Mouse (Mus musculus) liver, postnatal 0 days (tissue): ENCODE data around the gene Zfp462. TPM values are rescaled to one million over a fixed set of nuclear protein-coding genes. Genes with fewer than 3 reads are reported as not detected.

ENCODE experiments used
- ATAC-seq: fragments of 200-750 bp; cut with Nextera tagmentation; 2 replicates; pipeline ENCODE4 v1.8.0; 2017; ENCODE audit warnings: mild to moderate bottlenecking, moderate library complexity
- DNase-seq: peaks from one replicate; pipeline ENCODE4 v3.0.0-alpha.2; 2016
- H3K27ac ChIP-seq: fragments of 300-500 bp; sonication (generic); 2 replicates; pipeline ENCODE4 v1.5.1; 2014; ENCODE audit warnings: antibody characterized with exemption, moderate library complexity, mild to moderate bottlenecking, low read depth
- H3K27me3 ChIP-seq: fragments of 300-500 bp; sonication (generic); 2 replicates; pipeline ENCODE4 v1.6.1; 2014; ENCODE audit warnings: low read length, control low read depth, mixed read lengths; ENCODE audit not compliant: insufficient read depth
- H3K36me3 ChIP-seq: fragments of 300-500 bp; sonication (generic); replicated peaks from 2 replicates; pipeline ENCODE4 v1.6.1; 2014; ENCODE audit warnings: mild to moderate bottlenecking, control low read depth, low read length, moderate library complexity, mixed read lengths; ENCODE audit not compliant: insufficient read depth
- H3K4me1 ChIP-seq: fragments of 300-500 bp; sonication (generic); 2 replicates; pipeline ENCODE4 v1.6.1; 2014; ENCODE audit warnings: antibody characterized with exemption, mild to moderate bottlenecking, control low read depth; ENCODE audit not compliant: insufficient read depth
- H3K4me2 ChIP-seq: fragments of 300-500 bp; sonication (generic); 2 replicates; pipeline ENCODE4 v1.6.1; 2014; ENCODE audit warnings: low read depth, mild to moderate bottlenecking, low read length, moderate library complexity, mixed read lengths
- H3K4me3 ChIP-seq: fragments of 300-500 bp; sonication (generic); 2 replicates; pipeline ENCODE4 v1.5.1; 2014; ENCODE audit warnings: low read depth, low read length
- H3K9ac ChIP-seq: fragments of 300-500 bp; sonication (generic); replicated peaks from 2 replicates; pipeline ENCODE4 v1.6.1; 2014; ENCODE audit warnings: mild to moderate bottlenecking, moderate library complexity
- H3K9me3 ChIP-seq: fragments of 300-500 bp; sonication (generic); 2 replicates; pipeline ENCODE4 v1.6.1; 2016; ENCODE audit warnings: mild to moderate bottlenecking, control low read depth, low read length, mixed read lengths
- CTCF ChIP-seq: sonication (generic); IDR thresholded peaks from 2 replicates; pipeline ENCODE4 v1.5.1; 2016; ENCODE audit warnings: antibody characterized with exemption, low read depth
- EP300 ChIP-seq: IDR thresholded peaks from 2 replicates; pipeline ENCODE4 v1.6.1; 2016; ENCODE audit warnings: antibody characterized with exemption, low read depth, mild to moderate bottlenecking
- WGBS: fragments of 180-500 bp; shearing (Covaris S2); extraction: QIAGEN DNeasy Blood & Tissue Kit; methylation state at CpG from one replicate; pipeline ENCODE4 v1.1.7; 2014; ENCODE audit not compliant: insufficient replicate concordance; 5-methylcytosine and 5-hydroxymethylcytosine counted together
- polyA plus RNA-seq: library from polyadenylated mRNA; unstranded; fragments of >200 nt; fragmentation: Nextera tagmentation; extraction: Ambion mirVana; gene quantifications from 2 replicates; pipeline ENCODE4 v1.2.1, GENCODE M21; 2015

The Zfp462 gene
- polyA plus RNA-seq, 1 experiment from 2014 or later = 0.14 TPM

DNA sequence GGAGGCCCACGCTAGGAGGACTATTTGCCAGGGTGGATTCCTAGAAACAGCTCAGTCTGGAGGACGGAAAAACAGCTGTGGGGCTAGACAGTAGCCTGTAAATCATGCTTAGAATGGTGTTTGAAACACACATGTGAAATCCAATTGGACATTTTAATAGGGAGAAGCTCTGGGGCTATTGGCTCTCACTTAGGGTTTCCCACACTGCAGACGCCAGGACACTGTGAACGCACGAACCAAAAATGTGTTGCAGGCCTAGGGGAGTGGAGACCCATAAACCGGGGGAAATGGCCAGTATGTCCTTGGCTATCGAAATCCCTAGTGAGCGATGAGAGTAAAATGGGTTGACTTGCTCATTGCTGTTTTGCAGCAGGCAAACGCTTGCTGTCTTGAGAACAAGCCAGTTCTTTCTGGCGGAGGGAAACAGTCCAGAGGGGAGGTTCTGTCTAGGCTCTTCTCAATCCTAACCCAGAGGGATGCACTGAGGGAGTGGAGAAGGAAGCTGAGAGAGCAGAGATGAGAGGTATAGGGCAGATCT lies 81.3 kb downstream of the Zfp462 start:
- no peaks in the 10 kb centered on the region for H3K36me3 ChIP-seq
- no peaks in the 10 kb centered on the region for H3K4me1 ChIP-seq
- no peak overlapping the region for H3K4me3 ChIP-seq
- no peak overlapping the region for H3K9ac ChIP-seq
- TF ChIP-seq EP300 = no peak
- no peak for TF ChIP-seq CTCF
- no peak overlapping the region for H3K4me2 ChIP-seq
- no peak for ATAC-seq
- no peak for DNase-seq
- no peaks in the 10 kb centered on the region for H3K9me3 ChIP-seq
- WGBS = 89% methylated on average over 10 of the region's 10 CpGs
- H3K27me3 ChIP-seq = no peaks in the 10 kb centered on the region
- H3K27ac ChIP-seq = no peak overlapping the region

DNA sequence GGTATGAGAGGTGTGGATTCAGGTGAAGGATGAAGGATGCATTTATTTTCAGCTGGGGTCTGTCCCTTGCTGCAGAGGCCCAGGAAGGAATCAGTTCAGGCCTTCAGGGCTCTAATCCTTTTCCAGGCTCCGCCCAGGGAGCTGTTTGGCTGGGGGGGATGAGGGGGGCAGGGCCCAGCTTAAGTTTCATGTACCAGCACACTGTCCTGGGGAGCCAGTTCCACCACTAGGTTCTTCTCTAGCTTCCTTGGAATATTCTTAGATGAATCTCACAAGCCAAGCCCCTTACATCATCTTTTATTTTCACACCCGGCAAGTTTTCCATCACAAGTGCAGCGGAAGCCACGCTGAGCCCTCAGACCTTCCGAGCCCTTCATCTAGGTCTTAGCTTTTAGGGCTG lies 85.6 kb downstream of the Zfp462 start:
- Histone ChIP-seq H3K27me3 (no peaks in the 10 kb centered on the region), H3K4me2 (no peak overlapping the region), H3K9me3 (no peaks in the 10 kb centered on the region), H3K36me3 (no peaks in the 10 kb centered on the region), H3K4me1 (no peaks in the 10 kb centered on the region), H3K9ac (no peak overlapping the region), H3K27ac (no peak overlapping the region), H3K4me3 (no peak overlapping the region)
- no peak for ATAC-seq
- TF ChIP-seq CTCF = no peak
- no peak for TF ChIP-seq EP300
- 82% methylated on average over 5 of the region's 5 CpGs for WGBS
- no peak for DNase-seq

DNA sequence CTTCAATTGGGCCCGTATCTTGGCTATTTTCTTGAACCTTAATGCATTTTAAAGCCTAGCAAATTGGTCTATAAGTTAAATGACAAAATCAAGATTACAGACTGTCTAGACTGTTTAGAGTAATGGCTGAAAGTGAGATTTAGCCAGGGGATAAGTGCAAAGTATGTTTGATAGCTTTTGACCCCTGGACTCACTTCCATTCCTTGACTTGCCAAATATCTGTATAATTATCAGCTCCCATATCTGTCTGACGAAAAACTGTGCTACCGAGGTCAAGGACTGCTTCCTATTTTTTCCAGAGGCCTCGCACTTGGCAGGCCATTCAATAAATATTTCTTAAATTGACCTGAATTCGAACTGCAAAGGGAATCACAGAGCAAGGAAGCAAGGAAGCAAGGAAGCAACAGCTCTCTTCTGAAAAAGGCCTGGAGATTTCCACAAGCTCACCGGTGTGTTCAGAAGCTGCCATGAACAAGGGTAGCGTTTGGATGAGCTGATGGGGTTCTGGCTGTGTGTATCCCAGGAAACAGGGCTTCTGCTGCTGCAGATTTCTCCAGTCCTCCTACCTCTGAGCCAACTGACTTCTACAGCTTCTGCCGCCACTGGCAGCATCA lies 87.6 kb downstream of the Zfp462 start:
- Histone ChIP-seq H3K4me3 (no peak overlapping the region), H3K27ac (no peak overlapping the region), H3K4me1 (no peaks in the 10 kb centered on the region), H3K9ac (no peak overlapping the region), H3K27me3 (no peaks in the 10 kb centered on the region), H3K36me3 (no peaks in the 10 kb centered on the region), H3K9me3 (no peaks in the 10 kb centered on the region), H3K4me2 (no peak overlapping the region)
- DNase-seq = no peak
- WGBS = 56% methylated on average over 8 of the region's 8 CpGs
- no peak for TF ChIP-seq EP300
- ATAC-seq = no peak

DNA sequence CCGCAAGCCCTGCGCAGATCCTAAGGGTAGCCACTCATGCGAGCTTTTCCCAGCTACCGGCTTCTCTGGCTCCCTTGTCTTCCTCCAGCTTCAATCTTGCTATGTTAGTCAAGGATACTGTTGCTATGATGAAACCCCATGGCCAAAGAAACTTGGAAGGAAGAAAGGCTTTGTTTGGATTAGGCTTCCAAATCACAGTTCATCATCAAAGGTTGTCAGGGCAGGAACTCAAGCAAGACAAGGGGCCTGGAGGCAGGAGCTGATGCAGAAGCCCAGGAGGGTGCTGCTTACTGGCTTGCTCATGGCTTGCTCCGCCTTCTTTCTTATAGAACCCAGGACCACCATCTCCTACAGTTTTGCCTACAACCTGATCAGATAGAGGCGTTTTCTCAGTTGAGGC lies 88.6 kb downstream of the Zfp462 start:
- no peak for ATAC-seq

DNA sequence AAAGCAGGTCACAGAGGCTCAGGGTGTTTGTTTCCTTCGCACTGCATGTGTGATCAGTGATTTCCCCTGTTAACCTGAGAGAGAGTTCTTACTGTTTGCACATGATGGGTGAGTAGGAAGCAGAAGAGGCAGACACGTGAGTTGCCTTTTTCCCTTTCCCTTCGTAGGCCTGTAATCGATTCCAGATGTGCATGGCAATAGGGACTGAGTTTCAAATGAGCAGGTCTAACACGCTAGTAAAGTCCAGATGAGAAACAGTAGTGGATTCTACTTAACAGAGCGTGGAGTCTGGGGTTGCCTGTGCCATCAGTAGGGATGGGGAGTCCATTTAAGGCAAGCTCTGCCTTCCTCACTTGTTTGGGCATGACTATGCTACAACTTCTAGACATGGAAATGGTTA lies 93.3 kb downstream of the Zfp462 start:
- Histone ChIP-seq H3K27ac (no peak overlapping the region), H3K9me3 (no peaks in the 10 kb centered on the region), H3K9ac (no peak overlapping the region), H3K4me1 (no peaks in the 10 kb centered on the region), H3K27me3 (no peaks in the 10 kb centered on the region), H3K4me2 (no peak overlapping the region), H3K4me3 (no peak overlapping the region), H3K36me3 (no peaks in the 10 kb centered on the region)
- 80% methylated on average over 6 of the region's 6 CpGs for WGBS
- DNase-seq (no peak), ATAC-seq (no peak)
- TF ChIP-seq CTCF (no peak), EP300 (no peak)

More for the DNA sequence above, 88.6 kb downstream of the Zfp462 start:
- no peaks in the 10 kb centered on the region for H3K4me1 ChIP-seq
- no peak overlapping the region for H3K4me2 ChIP-seq
- H3K27me3 ChIP-seq = no peaks in the 10 kb centered on the region
- H3K9ac ChIP-seq = no peak overlapping the region
- DNase-seq = no peak
- no peak for TF ChIP-seq CTCF
- TF ChIP-seq EP300 = no peak
- no peaks in the 10 kb centered on the region for H3K36me3 ChIP-seq
- no peaks in the 10 kb centered on the region for H3K9me3 ChIP-seq
- no peak overlapping the region for H3K4me3 ChIP-seq
- no peak overlapping the region for H3K27ac ChIP-seq
- WGBS = 84% methylated on average over 6 of the region's 6 CpGs

DNA sequence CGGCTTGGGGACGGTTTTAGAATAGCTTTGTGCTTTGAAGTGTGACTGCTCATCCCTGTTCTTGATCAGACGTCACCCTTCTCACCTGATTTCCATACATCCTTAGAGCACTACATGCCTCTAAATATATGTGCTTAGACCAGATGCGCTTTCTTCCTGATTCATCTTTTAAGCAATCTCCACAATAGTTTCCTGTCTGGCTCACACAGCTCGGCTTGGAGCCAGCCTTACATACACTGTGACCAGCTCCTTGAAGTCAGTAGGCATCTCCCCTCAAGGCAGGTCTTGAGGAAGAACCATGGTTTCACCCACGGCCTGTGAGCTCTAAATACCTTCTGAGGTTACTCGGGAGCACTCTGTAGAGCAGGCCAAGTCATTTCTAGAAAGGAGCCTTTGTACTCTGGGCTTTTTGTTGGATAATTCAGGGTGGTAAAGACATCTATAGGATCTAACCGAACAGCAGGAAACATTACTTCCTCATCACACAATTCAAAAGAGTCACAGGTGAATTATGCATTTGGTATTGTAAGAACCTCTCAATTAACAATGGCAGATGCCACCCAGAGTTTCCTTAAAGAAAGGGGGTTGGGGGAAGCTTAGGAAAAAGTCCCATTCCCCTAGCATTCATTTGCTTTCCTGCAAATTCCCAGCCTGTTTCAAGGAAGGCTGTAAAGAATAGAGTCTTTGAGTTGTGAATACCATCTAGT lies 95.6 kb downstream of the Zfp462 start:
- Histone ChIP-seq H3K4me1 (no peaks in the 10 kb centered on the region), H3K9me3 (no peaks in the 10 kb centered on the region), H3K4me2 (no peak overlapping the region), H3K36me3 (no peaks in the 10 kb centered on the region), H3K27me3 (no peaks in the 10 kb centered on the region), H3K9ac (no peak overlapping the region), H3K4me3 (no peak overlapping the region), H3K27ac (no peak overlapping the region)
- TF ChIP-seq EP300 (no peak), CTCF (no peak)
- DNase-seq (no peak), ATAC-seq (no peak)
- 59% methylated on average over 8 of the region's 8 CpGs for whole genome bisulfite sequencing
